Mouse (Mus musculus) MEL (cell line): ENCODE data around the gene Chadl. TPM values are rescaled to one million over a fixed set of nuclear protein-coding genes. Genes with fewer than 3 reads are reported as not detected.

Source experiments
- DNase-seq: peaks from one replicate; pipeline ENCODE4 v3.0.0; 2011; ENCODE audit warnings: low read depth, low spot score
- H3K27ac ChIP-seq: 2 replicates; pipeline ENCODE4 v1.5.1; 2012; ENCODE audit warnings: low read depth, mild to moderate bottlenecking, control low read depth, low read length, moderate library complexity; ENCODE audit not compliant: control insufficient read depth
- H3K27me3 ChIP-seq, 2 experiments: fragments of 150-350 bp in 1 of 2; sonication (generic) in 1 of 2; 2 replicates each; pipeline ENCODE4 v1.6.1; 2012; ENCODE audit warnings: low read length in 2 of 2, mild to moderate bottlenecking in 2 of 2, improper control_type of control experiment in 1 of 2, moderate library complexity in 1 of 2; ENCODE audit not compliant: insufficient read depth in 2 of 2, control insufficient read depth in 1 of 2
- H3K36me3 ChIP-seq, 2 experiments: 2 replicates each; pipeline ENCODE4 v1.6.1; 2012 to 2014; ENCODE audit warnings: low read length in 2 of 2, improper control_type of control experiment in 1 of 2, inconsistent platforms in 1 of 2, mild to moderate bottlenecking in 1 of 2; ENCODE audit not compliant: insufficient read depth in 2 of 2, control insufficient read depth in 1 of 2
- H3K4me1 ChIP-seq, 2 experiments: fragments of 150-350 bp in 1 of 2; sonication (generic) in 1 of 2; 2 replicates each; pipeline ENCODE4 v1.6.1; 2012; ENCODE audit warnings: low read length in 2 of 2, improper control_type of control experiment in 1 of 2, mild to moderate bottlenecking in 1 of 2; ENCODE audit not compliant: insufficient read depth in 2 of 2, control insufficient read depth in 1 of 2
- H3K4me3 ChIP-seq, 2 experiments: fragments of 150-350 bp in 1 of 2; sonication (generic) in 1 of 2; 2 replicates each; pipeline ENCODE4 v1.5.1; 2012; ENCODE audit warnings: low read depth in 2 of 2, low read length in 2 of 2, mild to moderate bottlenecking in 2 of 2, moderate library complexity in 2 of 2, control low read depth in 1 of 2, improper control_type of control experiment in 1 of 2; ENCODE audit not compliant: control insufficient read depth in 1 of 2, insufficient read depth in 1 of 2
- H3K79me2 ChIP-seq: 2 replicates; pipeline ENCODE4 v1.6.1; 2012; ENCODE audit warnings: mild to moderate bottlenecking, low read length, moderate library complexity; ENCODE audit not compliant: control insufficient read depth, poor library complexity, insufficient read depth
- H3K9ac ChIP-seq: 2 replicates; pipeline ENCODE4 v1.6.1; 2012; ENCODE audit warnings: low read depth, mild to moderate bottlenecking, control low read depth, low read length, moderate library complexity; ENCODE audit not compliant: control insufficient read depth, poor library complexity, severe bottlenecking
- H3K9me3 ChIP-seq: fragments of 150-350 bp; sonication (generic); replicated peaks from 2 replicates; pipeline ENCODE4 v1.6.1; 2012; ENCODE audit warnings: mild to moderate bottlenecking, low read length, improper control_type of control experiment, moderate library complexity; ENCODE audit not compliant: insufficient read depth
- BHLHE40 ChIP-seq: IDR thresholded peaks from 2 replicates; pipeline ENCODE4 v1.6.1; 2012; ENCODE audit warnings: low read depth, mild to moderate bottlenecking, inconsistent platforms, low read length, improper control_type of control experiment, borderline replicate concordance
- CHD1 ChIP-seq: IDR thresholded peaks from 2 replicates; pipeline ENCODE4 v1.6.1; 2012; ENCODE audit warnings: low read depth, mild to moderate bottlenecking, inconsistent platforms, low read length, improper control_type of control experiment
- CHD2 ChIP-seq: IDR thresholded peaks from 2 replicates; pipeline ENCODE4 v1.6.1; 2011; ENCODE audit warnings: low read length, improper control_type of control experiment
- E2F4 ChIP-seq: IDR thresholded peaks from 2 replicates; pipeline ENCODE4 v1.6.1; 2011; ENCODE audit warnings: low read depth, low read length, improper control_type of control experiment, borderline replicate concordance
- EP300 ChIP-seq, 2 experiments: IDR thresholded peaks; 2 replicates each; pipeline ENCODE4 v1.6.1; 2011; ENCODE audit warnings: improper control_type of control experiment in 2 of 2, low read length in 2 of 2, low read depth in 1 of 2, mild to moderate bottlenecking in 1 of 2
- HCFC1 ChIP-seq: IDR thresholded peaks from 2 replicates; pipeline ENCODE4 v1.6.1; 2012; ENCODE audit warnings: low read depth, mild to moderate bottlenecking, inconsistent platforms, low read length, improper control_type of control experiment, moderate library complexity
- KAT2A ChIP-seq: conservative IDR thresholded peaks from 2 replicates; pipeline ENCODE4 v1.6.1; 2012; ENCODE audit warnings: low read depth, low read length, improper control_type of control experiment, inconsistent platforms
- MAFK ChIP-seq: IDR thresholded peaks from 2 replicates; pipeline ENCODE4 v1.6.1; 2011; ENCODE audit warnings: low read depth, mild to moderate bottlenecking, low read length, improper control_type of control experiment, borderline replicate concordance
- MAX ChIP-seq: IDR thresholded peaks from 2 replicates; pipeline ENCODE4 v1.6.1; 2011; ENCODE audit warnings: low read length, improper control_type of control experiment
- MAZ ChIP-seq: IDR thresholded peaks from 2 replicates; pipeline ENCODE4 v1.6.1; 2012; ENCODE audit warnings: low read depth, mild to moderate bottlenecking, inconsistent platforms, low read length, improper control_type of control experiment
- MYB ChIP-seq: IDR thresholded peaks from 2 replicates; pipeline ENCODE4 v1.6.1; 2011; ENCODE audit warnings: mild to moderate bottlenecking, low read depth, low read length, improper control_type of control experiment
- MYC ChIP-seq: IDR thresholded peaks from 2 replicates; pipeline ENCODE4 v1.6.1; 2011; ENCODE audit warnings: low read depth, mild to moderate bottlenecking, low read length, improper control_type of control experiment, moderate library complexity
- SMC3 ChIP-seq: IDR thresholded peaks from 2 replicates; pipeline ENCODE4 v1.6.1; 2011; ENCODE audit warnings: low read depth, low read length, improper control_type of control experiment
- TAL1 ChIP-seq: IDR thresholded peaks from 2 replicates; pipeline ENCODE4 v1.6.1; 2012; ENCODE audit warnings: mild to moderate bottlenecking, inconsistent platforms, low read length, moderate library complexity, mixed read lengths
- TBP ChIP-seq: IDR thresholded peaks from 2 replicates; pipeline ENCODE4 v1.8.0; 2011; ENCODE audit warnings: low read depth, low read length, improper control_type of control experiment
- UBTF ChIP-seq: IDR thresholded peaks from 2 replicates; pipeline ENCODE4 v1.6.1; 2012; ENCODE audit warnings: low read depth, mild to moderate bottlenecking, inconsistent platforms, low read length, improper control_type of control experiment, moderate library complexity, borderline replicate concordance; ENCODE audit not compliant: insufficient read depth
- USF1 ChIP-seq: IDR thresholded peaks from 2 replicates; pipeline ENCODE4 v1.6.1; 2014; ENCODE audit warnings: low read depth, mild to moderate bottlenecking, inconsistent platforms, low read length, improper control_type of control experiment, moderate library complexity
- ZNF384 ChIP-seq: IDR thresholded peaks from 2 replicates; pipeline ENCODE4 v1.6.1; 2012; ENCODE audit warnings: low read depth, mild to moderate bottlenecking, inconsistent platforms, low read length, improper control_type of control experiment
- polyA plus RNA-seq, 2 experiments: library from polyadenylated mRNA; stranded (reverse) in 1 of 2; unstranded in 1 of 2; fragments of >175 nt in 1 of 2; fragments of >200 nt in 1 of 2; gene quantifications; 2 replicates each; pipeline versions ENCODE4 v1.2.1 to v1.2.4; 2012; ENCODE audit warnings: low replicate concordance in 2 of 2, low read depth in 1 of 2; ENCODE audit not compliant: insufficient read length in 2 of 2, insufficient read depth in 1 of 2, missing spikeins in 1 of 2
- total RNA-seq: library from RNA; depleted of rRNA; stranded (reverse); fragments of 300-350 nt; gene quantifications from 2 replicates; pipeline ENCODE4 v1.2.3, GENCODE M21; 2012; rRNA removed

Gene Chadl
- 0.10 and 0.42 TPM in 2 replicates for total RNA-seq
- under 1 TPM in 1 of 2 experiments, not detected in 1; 0.72 TPM for polyA plus RNA-seq

GRCm38 (mm10) chr15:81697175-81697574 is at the start of gene Chadl:
Gene Chadl, minus strand, starts transcription at chr15:81697287.
- Histone ChIP-seq H3K9ac (no peak within 1 kb of the TSS), H3K36me3 (peaks cover 0 to 8% of the 10 kb centered on the region in 2 experiments; a peak in 1 of 4 replicates), H3K27ac (no peak within 1 kb of the TSS), H3K4me1 (peaks cover 2 to 11% of the 10 kb centered on the region in 2 experiments; a peak in 2 of 4 replicates), H3K9me3 (no peaks in the 10 kb centered on the region), H3K27me3 (no peaks in the 10 kb centered on the region), H3K4me3 (no peak within 1 kb of the TSS), H3K79me2 (no peaks in the 10 kb centered on the region)
- TF ChIP-seq MYC: no peak
- DNase-seq: no peak

- Histone ChIP-seq H3K9ac (peak overlapping the region; percentile 81), H3K79me2 (peaks cover 22% of the 10 kb centered on the region), H3K9me3 (no peaks in the 10 kb centered on the region), H3K27me3 (no peaks in the 10 kb centered on the region), H3K27ac (peak overlapping the region; percentile 53), H3K36me3 (peaks cover 0 to 11% of the 10 kb centered on the region in 2 experiments; a peak in 2 of 4 replicates), H3K4me1 (peaks cover 0 to 6% of the 10 kb centered on the region in 2 experiments; a peak in 3 of 4 replicates), H3K4me3 (peak overlapping the region; percentile 70 to 86)
- peak; percentile 47 for DNase-seq
- TF ChIP-seq E2F4 (no peak), HCFC1 (peak; percentile 64; the same call in 1 of the 2 replicates), KAT2A (no peak), TBP (0 out of 2 replicates have a peak, but pooled peaks have one; percentile 22), ZNF384 (no peak), BHLHE40 (no peak), CHD1 (peak; percentile 75), MAFK (no peak), EP300 (IDR thresholded peaks at IDR 0.05; ENCODE audit: low read depth in 1 of 2, low read length in 2 of 2) (no peak), MAZ (peak; percentile 53; the same call in 1 of the 2 replicates), MAX (no peak), UBTF (peak; percentile 100), CHD2 (no peak), USF1 (no peak), MYB (no peak), TAL1 (no peak), SMC3 (no peak)
Measured at GRCm38 (mm10) chr15:81745601-81746114, 48.6 kb upstream of the Chadl start.
